Mouse (Mus musculus): ENCODE results near the gene Nf1. TPM values are rescaled to one million over a fixed set of nuclear protein-coding genes. Genes with fewer than 3 reads are reported as not detected.
A peak's percentile ranks its signal among the peaks of the same experiment; 100 is the strongest.

The Nf1 gene
- polyA plus RNA-seq, 1 experiment = 14.9 TPM

DNA sequence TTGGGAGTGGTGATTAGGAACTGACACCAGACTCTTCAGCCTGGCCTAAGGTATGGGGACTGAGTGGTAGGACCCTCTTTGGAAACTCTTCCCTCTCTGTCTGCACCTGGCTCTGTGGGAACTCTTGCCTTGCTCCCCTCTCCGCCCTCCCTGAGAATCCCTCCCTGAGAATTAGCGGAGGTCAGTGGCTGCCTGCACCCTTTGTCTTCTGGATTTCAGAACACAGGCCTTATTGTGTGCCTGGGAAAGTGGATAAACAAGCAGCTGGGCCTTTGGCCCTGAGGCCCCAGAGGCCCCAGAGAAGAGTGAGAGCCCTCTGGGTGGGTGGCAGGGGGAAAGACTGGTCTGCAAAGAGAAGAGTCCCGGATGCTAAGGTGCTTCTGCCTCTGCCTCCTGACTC, 273.6 kb downstream of the Nf1 start:
- Histone ChIP-seq H3K4me1 (ENCODE audit: control insufficient read depth, insufficient read depth, low read length) (no peaks in the 10 kb centered on the region), H3K4me3 (replicated peaks; ENCODE audit: extremely low read depth, low read depth, low read length) (no peak overlapping the region)
- TF ChIP-seq CTCF (IDR thresholded peaks at IDR 0.05; ENCODE audit: insufficient read depth, low read length) (no peak), POLR2A (IDR thresholded peaks at IDR 0.05; ENCODE audit: borderline replicate concordance, extremely low read depth, low read depth, low read length) (no peak)
- DNase-seq = no peak
- 71% methylated on average over 3 of the region's 3 CpGs for WGBS

DNA sequence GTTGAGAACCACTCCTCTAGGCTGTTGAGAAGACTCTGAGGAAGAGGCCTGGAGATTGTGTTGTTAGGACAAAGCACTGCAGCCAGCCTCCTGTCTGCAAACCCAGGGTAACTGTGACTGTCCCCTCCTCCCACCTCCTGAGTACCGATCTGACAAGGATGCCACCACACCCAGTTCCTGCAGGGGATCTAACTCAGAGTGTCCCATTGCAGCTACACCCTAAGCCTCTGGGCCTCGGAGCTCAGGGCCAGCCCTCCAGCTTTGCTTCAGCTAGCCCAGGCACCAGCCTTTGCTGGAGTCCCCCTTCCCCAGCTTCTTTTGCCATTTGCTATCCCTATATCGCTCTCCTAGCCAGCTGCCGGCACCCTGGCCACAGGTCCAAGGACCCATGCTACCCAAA, 274.2 kb downstream of the Nf1 start:
- DNase-seq = no peak
- TF ChIP-seq CTCF (IDR thresholded peaks at IDR 0.05; ENCODE audit: insufficient read depth, low read length) (no peak), POLR2A (IDR thresholded peaks at IDR 0.05; ENCODE audit: borderline replicate concordance, extremely low read depth, low read depth, low read length) (no peak)
- 52% methylated on average over 4 of the region's 4 CpGs for WGBS
- no peak overlapping the region for H3K4me3 ChIP-seq (replicated peaks; ENCODE audit: extremely low read depth, low read depth, low read length)
- H3K4me1 ChIP-seq (ENCODE audit: control insufficient read depth, insufficient read depth, low read length) = no peaks in the 10 kb centered on the region

DNA sequence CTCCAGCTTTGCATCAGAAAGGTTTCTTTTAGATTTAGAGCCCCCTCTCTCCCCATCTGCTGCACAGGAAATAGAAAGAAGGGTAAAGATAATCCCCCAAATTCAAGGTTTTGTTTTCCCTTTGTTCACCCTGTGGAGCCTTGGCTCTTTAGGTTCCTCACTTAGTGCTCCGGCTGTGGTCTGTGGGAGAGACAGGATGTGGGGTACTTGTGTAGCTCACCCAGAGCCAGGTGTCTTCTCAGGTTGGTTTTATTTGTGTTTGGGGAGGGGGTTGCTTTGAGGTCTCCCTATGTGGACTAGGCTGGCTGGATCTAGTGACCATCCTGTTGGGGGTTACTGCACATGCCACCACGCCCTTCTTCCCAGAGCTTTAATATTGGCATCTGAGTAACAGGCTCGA, 275.4 kb downstream of the Nf1 start:
- WGBS = 78% methylated on average over 3 of the region's 3 CpGs
- no peak for DNase-seq
- TF ChIP-seq CTCF (IDR thresholded peaks at IDR 0.05; ENCODE audit: insufficient read depth, low read length) = no peak
- H3K4me1 ChIP-seq (ENCODE audit: control insufficient read depth, insufficient read depth, low read length) = no peaks in the 10 kb centered on the region
- H3K4me3 ChIP-seq (replicated peaks; ENCODE audit: extremely low read depth, low read depth, low read length) = no peak overlapping the region

DNA sequence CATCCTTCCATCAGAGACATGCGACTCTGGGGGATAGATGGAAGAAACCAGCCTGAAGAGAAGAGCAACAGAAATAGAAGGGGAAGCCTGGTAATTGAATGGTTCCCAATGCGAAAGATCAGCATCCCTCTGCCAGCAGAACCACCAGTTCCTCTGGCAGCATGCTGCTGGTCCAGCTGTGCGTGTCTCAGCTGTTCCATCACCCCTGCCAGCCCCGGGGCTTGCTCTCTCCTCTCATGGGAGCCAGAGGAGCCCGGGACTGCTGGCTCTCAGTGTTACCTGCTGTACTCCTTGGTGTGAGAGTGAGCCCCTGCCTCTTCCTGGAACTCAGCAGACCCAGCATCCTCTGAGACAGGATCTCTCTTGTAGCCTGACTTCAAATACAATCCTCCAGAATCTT, 276.4 kb downstream of the Nf1 start:
- WGBS = 47% methylated on average over 5 of the region's 5 CpGs
- DNase-seq = no peak
- no peak overlapping the region for H3K4me3 ChIP-seq (replicated peaks; ENCODE audit: extremely low read depth, low read depth, low read length)
- no peaks in the 10 kb centered on the region for H3K4me1 ChIP-seq (ENCODE audit: control insufficient read depth, insufficient read depth, low read length)
- TF ChIP-seq POLR2A (IDR thresholded peaks at IDR 0.05; ENCODE audit: borderline replicate concordance, extremely low read depth, low read depth, low read length) (no peak), CTCF (IDR thresholded peaks at IDR 0.05; ENCODE audit: insufficient read depth, low read length) (no peak)

DNA sequence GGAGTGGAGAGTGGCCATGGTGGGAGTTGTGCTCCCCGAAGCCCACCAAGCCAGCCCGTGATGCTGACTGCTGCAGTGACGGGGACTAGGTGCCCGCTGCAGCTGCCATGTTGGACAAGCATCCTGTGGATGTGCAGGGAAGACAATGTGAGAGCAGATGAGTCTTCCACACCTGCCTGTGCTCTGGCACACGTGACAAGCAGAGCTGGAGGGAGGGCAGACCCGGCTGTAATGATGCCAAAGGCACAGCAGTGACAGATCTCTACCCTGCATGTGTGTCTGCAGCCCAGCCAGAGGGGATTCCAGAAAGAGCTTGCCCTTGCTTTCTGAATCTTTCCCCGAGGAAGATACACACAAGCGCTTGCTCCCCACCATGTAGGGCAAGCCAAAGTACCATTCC, 278.5 kb downstream of the Nf1 start:
- Histone ChIP-seq H3K4me3 (replicated peaks; ENCODE audit: extremely low read depth, low read depth, low read length) (no peak overlapping the region), H3K4me1 (ENCODE audit: control insufficient read depth, insufficient read depth, low read length) (no peaks in the 10 kb centered on the region)
- TF ChIP-seq POLR2A (IDR thresholded peaks at IDR 0.05; ENCODE audit: borderline replicate concordance, extremely low read depth, low read depth, low read length) (no peak), CTCF (IDR thresholded peaks at IDR 0.05; ENCODE audit: insufficient read depth, low read length) (no peak)
- no peak for DNase-seq
- 85% methylated on average over 8 of the region's 8 CpGs for WGBS

DNA sequence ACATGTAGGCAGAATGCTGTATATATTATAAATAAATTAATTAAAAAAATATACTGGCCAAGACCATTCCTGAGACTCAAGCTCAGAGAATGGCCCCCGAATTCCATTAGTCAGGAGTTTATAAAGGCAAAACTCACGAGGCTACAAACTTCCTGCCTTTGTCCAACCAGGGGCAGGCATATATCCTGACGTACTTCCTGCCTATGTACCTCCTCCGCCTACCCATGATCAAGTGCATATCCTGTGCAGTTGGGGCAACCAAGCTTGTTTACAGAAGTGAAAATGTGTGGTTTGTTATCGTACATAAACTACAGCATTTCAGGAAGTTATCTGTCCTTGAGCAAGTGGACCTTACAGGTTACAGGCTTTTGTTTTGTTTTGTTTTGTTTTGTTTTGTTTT, 283.5 kb downstream of the Nf1 start:
- WGBS = 42% methylated on average over 5 of the region's 5 CpGs
- DNase-seq = no peak
- Histone ChIP-seq H3K4me1 (ENCODE audit: control insufficient read depth, insufficient read depth, low read length) (no peaks in the 10 kb centered on the region), H3K4me3 (replicated peaks; ENCODE audit: extremely low read depth, low read depth, low read length) (no peak overlapping the region)
- no peak for TF ChIP-seq CTCF (IDR thresholded peaks at IDR 0.05; ENCODE audit: insufficient read depth, low read length)
- no peak for TF ChIP-seq POLR2A (IDR thresholded peaks at IDR 0.05; ENCODE audit: borderline replicate concordance, extremely low read depth, low read depth, low read length)

DNA sequence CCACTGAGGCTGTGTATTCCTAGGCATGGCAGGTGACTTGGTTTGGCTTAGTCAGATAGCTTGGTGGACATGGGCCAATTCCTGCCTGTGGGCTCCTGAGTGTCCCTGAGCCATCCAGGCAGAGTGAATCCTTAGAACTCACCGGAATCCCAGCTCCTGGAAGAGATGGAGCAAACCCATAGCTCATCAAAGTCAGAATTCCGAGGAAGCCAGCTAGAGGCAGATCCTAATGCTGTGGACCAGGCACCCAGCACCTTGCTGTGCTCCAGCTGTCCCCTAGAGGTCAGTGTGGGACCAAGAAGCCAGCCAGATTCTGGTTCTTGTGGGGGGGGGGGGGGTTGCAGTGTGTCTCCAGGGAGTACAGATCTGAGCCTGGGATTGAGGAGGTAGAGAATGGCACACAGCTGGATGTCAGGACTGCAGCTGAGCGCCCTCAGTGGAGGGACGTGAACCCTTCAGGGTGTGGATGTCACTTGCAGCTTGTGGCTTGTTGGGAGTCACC, 285.4 kb downstream of the Nf1 start:
- DNase-seq = peak; percentile 67
- WGBS = 14% methylated on average over 4 of the region's 4 CpGs
- TF ChIP-seq POLR2A (IDR thresholded peaks at IDR 0.05; ENCODE audit: borderline replicate concordance, extremely low read depth, low read depth, low read length) (no peak), CTCF (IDR thresholded peaks at IDR 0.05; ENCODE audit: insufficient read depth, low read length) (peak; percentile 79)
- Histone ChIP-seq H3K4me1 (ENCODE audit: control insufficient read depth, insufficient read depth, low read length) (no peaks in the 10 kb centered on the region), H3K4me3 (replicated peaks; ENCODE audit: extremely low read depth, low read depth, low read length) (no peak overlapping the region)

DNA sequence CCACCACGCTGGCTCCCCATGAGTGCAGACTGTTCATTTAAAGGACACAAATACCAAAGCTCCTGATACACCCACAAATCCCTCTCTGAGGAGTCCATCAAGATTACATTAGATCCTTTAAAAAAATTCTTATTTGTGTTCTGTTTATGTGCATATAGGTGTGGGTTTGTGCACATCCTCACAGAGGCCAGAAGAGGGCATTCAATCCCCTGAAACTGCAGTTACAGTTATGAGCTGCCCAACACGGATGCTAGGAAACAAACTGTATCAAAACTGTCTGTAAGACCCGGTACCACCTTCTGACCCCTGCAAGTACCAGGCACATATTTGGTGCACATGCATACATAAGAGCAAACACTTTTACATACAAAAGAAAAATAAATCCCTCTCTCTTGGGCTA, 289.2 kb downstream of the Nf1 start:
- Histone ChIP-seq H3K4me3 (replicated peaks; ENCODE audit: extremely low read depth, low read depth, low read length) (no peak overlapping the region), H3K4me1 (ENCODE audit: control insufficient read depth, insufficient read depth, low read length) (no peaks in the 10 kb centered on the region)
- no peak for TF ChIP-seq POLR2A (IDR thresholded peaks at IDR 0.05; ENCODE audit: borderline replicate concordance, extremely low read depth, low read depth, low read length)
- peak; percentile 22; the same call in 1 of the 2 replicates for TF ChIP-seq CTCF (IDR thresholded peaks at IDR 0.05; ENCODE audit: insufficient read depth, low read length)
- 65% methylated on average over 3 of the region's 3 CpGs for WGBS
- DNase-seq = no peak

DNA sequence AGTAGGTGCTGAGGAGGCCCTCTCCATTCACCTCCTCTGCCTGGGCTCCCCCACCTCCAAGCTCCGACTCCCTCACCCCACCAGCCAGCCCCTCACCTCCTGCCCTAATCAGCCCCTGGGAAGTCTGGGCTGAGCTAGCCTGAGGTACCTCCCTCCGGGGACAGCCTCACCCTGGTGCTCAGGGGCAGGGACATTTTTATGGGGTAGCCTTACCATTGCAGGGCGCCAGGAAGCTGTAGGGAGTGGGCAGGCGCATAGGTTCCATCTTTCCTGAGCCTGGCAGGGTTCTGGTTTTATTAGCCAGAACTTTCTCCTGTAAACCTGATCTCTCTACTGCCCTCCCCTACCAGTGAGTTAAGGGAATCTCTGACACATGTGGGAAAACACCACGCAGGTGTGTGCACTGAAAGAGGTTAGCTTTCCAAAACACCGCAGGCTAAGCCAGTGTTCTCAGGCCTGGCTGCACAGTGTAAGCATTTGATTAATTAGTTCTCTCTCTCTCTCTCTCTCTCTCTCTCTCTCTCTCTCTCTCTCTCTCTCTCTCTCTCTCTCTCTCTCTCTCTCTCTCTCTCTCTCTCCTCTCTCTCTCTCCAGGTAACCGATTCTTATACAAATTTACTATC, 290.4 kb downstream of the Nf1 start:
- no peaks in the 10 kb centered on the region for H3K4me1 ChIP-seq (ENCODE audit: control insufficient read depth, insufficient read depth, low read length)
- WGBS = 81% methylated on average over 7 of the region's 7 CpGs
- TF ChIP-seq CTCF (IDR thresholded peaks at IDR 0.05; ENCODE audit: insufficient read depth, low read length) = no peak
- no peak for TF ChIP-seq POLR2A (IDR thresholded peaks at IDR 0.05; ENCODE audit: borderline replicate concordance, extremely low read depth, low read depth, low read length)
- H3K4me3 ChIP-seq (replicated peaks; ENCODE audit: extremely low read depth, low read depth, low read length) = no peak overlapping the region
- no peak for DNase-seq

DNA sequence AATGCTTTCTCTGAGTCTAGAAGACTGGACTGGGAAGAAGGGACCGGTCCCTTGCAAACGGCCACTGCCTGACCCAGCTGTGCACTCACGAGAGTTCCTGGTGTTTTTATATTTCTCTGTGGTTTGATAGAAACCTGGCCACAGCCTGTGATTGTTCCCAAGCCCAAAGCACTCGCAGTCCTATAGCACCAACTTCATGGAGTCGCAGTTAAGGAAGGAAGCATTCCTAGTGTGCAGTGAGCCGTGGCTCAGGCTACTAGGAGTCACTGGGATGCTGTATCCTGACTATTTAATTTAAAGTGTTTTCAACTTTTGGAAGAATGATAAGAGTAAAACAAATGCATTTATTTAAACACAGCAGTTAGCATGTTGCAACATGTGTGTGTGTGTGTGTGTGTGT, 291.0 kb downstream of the Nf1 start:
- no peak for TF ChIP-seq CTCF (IDR thresholded peaks at IDR 0.05; ENCODE audit: insufficient read depth, low read length)
- TF ChIP-seq POLR2A (IDR thresholded peaks at IDR 0.05; ENCODE audit: borderline replicate concordance, extremely low read depth, low read depth, low read length) = no peak
- H3K4me1 ChIP-seq (ENCODE audit: control insufficient read depth, insufficient read depth, low read length) = no peaks in the 10 kb centered on the region
- WGBS = 69% methylated on average over 6 of the region's 6 CpGs
- no peak overlapping the region for H3K4me3 ChIP-seq (replicated peaks; ENCODE audit: extremely low read depth, low read depth, low read length)
- DNase-seq = no peak

Other genes with a start within 250 kb of the Nf1 start
- gene Ksr1, start 193.3 kb upstream of the Nf1 start, polyA plus RNA-seq (2012; rRNA removed) = 20.7 and 21.9 TPM in 2 replicates
- 74.0 and 101 TPM in 2 replicates for gene Wsb1, start 85.0 kb upstream of the Nf1 start, polyA plus RNA-seq (2012; rRNA removed)
- gene Gm9964, start 42.8 kb upstream of the Nf1 start, polyA plus RNA-seq (2012; rRNA removed) = not detected in 2 replicates
- 0.08 TPM in 1 of 2 replicates, not detected in the other for gene Omg, start 164.4 kb downstream of the Nf1 start, polyA plus RNA-seq (2012; rRNA removed)
- gene Evi2b, start 184.1 kb downstream of the Nf1 start, polyA plus RNA-seq (2012; rRNA removed) = 11.8 and 24.4 TPM in 2 replicates
- 1.1 and 1.2 TPM in 2 replicates for gene Evi2, start 190.9 kb downstream of the Nf1 start, polyA plus RNA-seq (2012; rRNA removed)
- 7.7 and 14.0 TPM in 2 replicates for gene Evi2a, start 190.9 kb downstream of the Nf1 start, polyA plus RNA-seq (2012; rRNA removed)